Mouse (Mus musculus): ENCODE measurements around the gene Bri3bp. TPM values are rescaled to one million over a fixed set of nuclear protein-coding genes. Genes with fewer than 3 reads are reported as not detected.
A peak's percentile ranks its signal among the peaks of the same experiment; 100 is the strongest.

The Bri3bp gene
- total RNA-seq, 4 experiments from 2014 or later = 89.5 to 105 (median 95.6) TPM

DNA sequence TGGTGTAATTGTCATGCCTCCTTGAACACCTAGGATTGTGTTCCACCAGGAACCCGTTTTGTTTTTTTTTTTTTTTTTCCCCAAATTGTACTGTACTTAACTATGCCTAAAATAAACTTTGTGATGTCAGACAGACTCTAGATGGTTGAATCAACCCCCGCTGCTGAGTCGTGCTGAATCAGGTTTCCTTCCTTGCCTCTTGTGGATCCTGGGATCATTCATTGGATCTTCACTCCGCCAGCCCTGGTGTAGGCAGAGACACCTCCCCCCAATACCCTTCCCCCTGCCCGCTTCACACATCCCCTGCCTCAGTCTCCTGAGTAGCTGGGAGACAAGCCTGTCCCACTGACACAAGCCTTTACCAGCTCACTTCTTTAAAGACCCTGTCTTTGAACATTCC, 7.9 kb downstream of the Bri3bp start:
- DNase-seq (ENCODE audit: low spot score in 2 of 2) = no peak

DNA sequence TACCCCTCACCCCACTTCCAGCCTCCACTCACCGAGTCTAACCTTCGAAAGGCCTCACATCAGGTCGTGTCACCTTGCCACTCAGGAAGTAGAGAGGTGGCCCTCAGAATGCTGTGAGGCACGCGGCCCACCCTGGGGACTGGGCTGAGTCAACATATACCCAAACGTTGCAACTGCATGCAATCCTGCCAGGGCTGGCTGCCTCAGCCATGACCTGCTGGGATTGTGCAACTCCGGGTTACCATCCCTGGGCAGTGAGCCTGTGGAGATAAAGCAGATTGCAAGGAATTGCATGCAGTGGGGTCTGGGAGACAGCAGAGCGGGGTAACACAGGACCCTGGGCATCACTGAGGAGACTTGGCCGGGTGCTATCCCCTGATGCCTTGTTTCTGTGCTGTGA, 11.2 kb downstream of the Bri3bp start:
- no peak for DNase-seq (ENCODE audit: low spot score in 2 of 2)

DNA sequence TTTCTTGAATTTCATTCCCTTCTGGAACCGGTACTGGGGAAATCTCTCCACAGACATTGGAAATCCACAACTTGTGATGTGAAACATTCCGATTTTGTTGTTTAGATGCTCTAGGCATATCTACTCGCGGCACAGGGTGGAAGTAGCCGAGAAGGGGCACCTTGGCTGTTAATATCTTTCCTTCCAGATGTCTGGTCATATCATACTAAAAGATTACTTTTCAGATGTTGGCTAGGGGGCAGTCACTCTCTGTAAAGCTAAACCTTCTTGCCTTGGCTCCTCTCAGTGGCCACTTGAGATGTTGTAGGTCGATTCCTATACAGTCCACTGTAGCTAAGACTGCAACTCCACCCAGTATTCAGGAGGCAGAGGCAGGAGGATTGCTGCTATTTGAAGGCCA, 14.7 kb downstream of the Bri3bp start:
- no peak for DNase-seq (ENCODE audit: low spot score in 2 of 2)

DNA sequence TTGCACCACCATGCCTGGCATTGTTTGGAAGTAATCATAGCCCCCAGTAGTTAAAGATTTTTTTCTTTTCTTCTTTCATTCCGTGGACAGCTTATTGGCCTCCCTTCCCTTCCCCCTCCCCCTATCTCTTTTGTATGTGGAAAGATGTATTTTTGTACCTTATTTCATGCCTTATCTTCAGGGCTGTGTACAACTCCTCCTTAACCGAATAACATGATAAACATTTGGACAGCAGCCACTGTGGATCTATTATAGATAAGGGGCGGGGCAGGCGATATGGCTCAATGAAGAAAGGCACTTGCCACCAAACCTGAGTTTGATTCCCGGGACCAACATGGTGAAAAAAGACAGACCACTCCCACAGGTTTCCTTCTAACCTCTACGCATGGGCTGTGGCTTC, 16.2 kb downstream of the Bri3bp start:
- DNase-seq (ENCODE audit: low spot score in 2 of 2) = no peak

DNA sequence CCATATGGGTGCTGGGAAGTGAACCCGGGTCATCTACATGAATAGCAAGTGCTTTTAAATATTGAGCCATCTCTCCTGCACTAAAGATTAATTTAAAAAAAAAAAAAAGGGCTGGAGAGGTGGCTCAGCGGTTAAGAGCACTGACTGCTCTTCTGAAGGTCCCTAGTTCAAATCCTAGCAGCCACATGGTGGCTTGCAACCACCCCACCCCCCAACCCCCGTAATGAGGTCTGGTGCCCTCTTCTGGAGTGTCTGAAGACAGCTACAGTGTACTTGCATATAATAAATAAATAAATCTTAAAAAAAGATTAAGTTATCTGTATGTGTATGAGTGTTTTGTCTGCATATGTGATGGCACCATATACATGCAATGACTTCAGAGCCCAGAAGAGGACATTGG, 19.2 kb downstream of the Bri3bp start:
- DNase-seq (ENCODE audit: low spot score in 2 of 2) = no peak

DNA sequence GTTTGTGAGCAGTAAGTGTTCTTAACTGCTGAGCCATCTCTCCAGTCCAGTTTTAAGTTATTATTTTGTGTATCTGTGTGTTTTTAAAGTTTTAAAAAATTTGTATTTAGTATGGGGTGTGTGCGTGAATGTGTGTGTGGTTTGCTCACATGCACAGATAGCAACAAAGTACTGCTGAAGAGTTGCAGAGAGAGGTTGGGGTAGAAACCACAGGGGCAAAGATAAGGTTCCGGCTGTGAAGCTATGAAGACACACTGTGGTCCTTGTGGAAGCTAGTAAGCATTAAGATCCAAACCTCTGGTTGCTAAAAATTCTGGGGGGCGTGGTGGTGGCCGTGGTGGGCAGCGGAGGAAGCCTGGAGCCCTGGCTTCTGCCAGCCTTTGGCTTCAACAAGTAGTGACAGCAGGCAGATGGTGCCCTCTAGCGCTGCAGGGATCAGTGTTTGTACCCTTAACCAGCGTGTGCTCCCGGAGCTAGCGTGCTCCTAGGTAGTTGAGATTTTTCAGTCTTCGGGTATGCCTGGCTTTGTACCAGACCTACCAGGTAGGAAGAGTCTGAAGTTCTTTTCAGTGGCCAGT, 20.6 kb downstream of the Bri3bp start:
- no peak for DNase-seq (ENCODE audit: low spot score in 2 of 2)

DNA sequence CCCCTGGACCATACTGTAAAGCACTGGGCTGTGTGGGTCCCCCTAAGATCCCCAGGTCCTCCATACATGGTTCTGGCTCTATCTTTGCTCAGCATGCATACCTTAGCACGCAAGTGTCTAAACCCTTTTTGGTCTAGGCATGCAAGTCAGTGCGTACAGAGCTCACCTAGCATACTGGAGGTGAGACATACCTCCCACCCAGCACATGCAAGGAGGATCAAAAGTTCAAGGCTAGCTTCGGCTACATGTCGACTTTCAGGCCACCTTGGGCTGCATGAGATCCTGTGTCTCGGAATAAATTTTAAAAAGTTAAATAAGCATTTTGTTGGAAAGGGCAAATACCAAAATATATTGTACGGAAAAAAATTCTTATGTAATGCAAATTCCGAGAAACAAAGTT, 23.8 kb downstream of the Bri3bp start:
- no peak for DNase-seq (ENCODE audit: low spot score in 2 of 2)

DNA sequence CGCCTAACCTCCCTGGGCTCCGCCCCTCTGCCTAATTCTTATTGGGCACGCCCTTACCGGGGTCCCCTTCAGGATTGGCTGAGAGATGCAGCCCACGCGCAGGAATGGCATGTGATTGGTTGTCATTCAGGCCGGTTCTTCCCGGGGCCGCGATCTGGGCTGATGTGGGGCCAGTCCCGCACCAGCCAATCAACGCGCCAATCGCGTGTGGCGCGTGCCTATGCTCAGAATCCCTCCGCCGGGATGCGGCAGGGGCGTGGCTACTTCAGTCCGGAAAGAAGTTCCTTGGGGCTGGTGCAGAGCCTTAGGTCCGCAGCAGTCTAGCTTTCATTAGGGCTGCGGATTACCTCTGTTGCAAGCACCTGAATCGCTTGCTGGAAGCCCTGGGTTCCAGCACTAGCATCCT, 24.3 kb downstream of the Bri3bp start:
- DNase-seq (ENCODE audit: low spot score in 2 of 2) = peak; percentile 98

DNA sequence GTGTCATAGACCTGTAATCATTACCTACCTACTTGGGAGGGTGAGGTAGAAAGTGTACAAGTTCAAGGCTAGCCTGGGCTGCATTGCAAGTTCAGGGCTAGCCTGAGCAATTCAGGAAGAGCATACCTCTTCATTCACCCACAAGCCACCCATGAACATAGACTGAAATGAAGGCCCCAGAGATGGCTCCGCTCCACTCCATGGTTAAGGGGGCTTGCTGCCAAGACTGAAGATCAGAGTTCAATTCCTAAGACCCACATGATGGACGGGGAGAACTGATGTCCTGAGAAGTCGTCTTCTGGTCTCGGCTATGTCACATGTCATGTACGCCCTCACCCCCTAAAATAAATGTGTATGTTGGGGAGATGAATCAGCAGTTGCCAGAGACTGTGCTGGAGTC, 25.1 kb downstream of the Bri3bp start:
- DNase-seq (ENCODE audit: low spot score in 2 of 2) = no peak

DNA sequence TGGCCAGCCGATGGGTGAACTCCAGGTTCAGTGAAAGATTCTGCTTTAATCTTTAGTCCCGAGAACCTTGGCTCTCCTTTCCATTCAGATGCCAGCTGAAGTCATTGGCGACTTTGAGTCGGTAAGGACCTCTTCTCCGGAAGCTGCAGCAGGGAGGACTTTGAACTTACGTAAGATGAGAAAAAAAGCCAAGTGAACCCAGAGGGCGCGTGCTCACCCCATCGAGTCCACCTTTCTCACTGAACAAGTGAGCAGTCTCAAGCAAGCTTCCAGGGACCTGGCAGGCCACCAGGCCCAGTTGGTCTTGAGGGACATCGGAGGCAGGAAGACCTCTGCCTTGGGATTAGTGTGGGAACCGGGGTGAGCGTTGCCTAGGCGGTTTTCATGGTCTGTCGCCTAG, 25.9 kb downstream of the Bri3bp start:
- no peak for DNase-seq (ENCODE audit: low spot score in 2 of 2)

DNA sequence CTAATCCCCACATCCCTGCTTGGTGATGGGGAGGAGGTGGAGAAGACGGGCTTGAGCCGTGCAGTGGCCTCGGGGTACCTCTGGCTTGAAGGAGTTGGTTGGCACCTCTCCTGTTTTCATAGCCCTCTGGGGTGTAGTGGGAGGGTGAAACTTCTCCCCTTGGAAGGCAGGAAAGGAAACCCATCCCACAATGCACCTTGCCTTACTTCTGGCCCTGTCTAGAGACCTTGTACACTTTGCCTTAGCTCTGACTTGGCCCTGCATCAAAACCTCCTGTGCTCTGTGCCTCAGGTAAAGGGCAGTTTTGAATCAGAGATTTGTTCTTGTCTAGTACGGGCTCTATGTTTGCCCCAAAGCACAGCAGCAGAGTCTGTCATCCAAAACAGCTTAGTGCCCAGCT, 29.3 kb downstream of the Bri3bp start:
- DNase-seq (ENCODE audit: low spot score in 2 of 2) = no peak

DNA sequence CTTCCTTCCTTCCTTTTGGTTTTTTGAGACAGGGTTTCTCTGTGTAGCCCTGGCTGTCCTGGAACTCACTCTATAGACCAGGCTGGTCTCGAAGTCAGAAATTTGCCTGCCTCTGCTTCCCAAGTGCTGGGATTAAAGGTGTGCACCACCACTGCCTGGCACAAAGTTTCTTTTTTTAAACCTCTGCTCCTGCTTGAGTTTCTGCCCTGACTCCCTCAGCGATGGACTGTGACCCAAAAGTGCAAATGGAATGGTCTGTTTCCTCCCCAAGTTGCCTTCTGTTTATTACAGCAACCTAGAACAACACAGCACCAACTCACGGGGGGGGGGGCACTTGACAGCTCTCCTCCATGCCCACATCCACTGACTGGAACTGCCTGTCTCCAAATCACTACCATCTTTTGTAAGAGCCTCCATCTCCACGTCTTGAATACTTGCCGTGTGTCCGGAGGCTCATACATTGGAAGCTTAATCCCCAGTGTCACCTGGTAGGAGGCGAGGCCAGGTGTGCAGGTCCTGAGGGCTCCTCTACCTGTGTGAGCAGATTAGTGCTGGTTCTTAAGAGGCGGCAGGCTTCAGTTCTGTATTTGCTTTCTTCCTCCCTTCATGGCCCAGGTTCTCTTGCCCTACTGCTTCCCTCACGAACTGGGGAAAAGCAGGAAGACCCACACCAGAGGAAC, 31.6 kb downstream of the Bri3bp start:
- no peak for DNase-seq (ENCODE audit: low spot score in 2 of 2)

DNA sequence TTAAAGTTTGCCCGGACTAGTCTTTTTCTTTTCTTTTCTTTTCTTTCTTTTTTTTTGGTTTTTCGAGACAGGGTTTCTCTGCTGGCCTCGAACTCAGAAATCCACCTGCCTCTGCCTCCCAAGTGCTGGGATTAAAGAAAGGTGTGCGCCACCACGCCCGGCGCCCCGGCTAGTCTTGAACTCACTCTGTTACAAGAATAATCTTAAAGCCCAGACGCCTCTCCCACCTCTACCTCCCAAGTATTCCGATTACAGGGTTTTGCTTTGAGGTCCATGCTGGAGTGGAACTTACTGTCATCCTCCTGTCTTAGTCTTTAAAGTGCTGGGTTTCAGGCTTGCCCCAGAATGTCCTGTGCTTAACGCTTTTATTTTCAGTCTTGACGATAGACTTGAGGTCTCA, 33.7 kb downstream of the Bri3bp start:
- DNase-seq (ENCODE audit: low spot score in 2 of 2) = no peak

DNA sequence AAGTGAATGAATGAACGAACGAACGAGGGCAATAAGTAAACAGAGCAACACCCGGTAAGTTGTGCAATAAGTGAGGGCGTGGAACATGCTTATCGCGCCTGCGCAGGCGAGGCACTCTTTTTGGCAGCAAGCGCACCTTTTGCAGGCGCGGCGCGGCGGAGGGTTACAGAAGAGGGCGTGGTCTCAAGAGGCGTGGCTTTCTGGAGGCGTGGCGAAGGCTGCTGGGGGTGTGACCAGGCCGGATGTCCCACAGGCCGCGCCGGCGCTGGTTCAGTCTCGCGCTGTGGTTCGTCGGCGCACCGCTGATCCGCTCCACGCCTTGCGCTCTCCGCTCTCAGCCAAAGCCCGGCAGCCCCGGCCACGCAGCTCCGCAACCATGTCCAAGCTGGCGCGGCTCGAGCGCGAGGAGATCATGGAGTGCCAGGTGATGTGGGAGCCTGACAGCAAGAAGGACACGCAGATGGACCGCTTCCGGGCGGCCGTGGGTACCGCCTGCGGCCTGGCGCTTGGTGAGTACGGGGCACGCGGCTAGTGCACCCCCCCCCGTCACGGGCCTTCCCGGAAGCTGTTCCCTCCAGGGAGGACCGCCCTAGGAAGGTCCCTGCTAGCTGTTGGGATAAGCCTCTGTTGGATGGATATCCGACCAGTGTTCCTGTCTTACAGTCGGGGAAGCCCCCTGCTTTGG, 34.4 kb downstream of the Bri3bp start, which contains the start of gene Aacs:
Gene Aacs, plus strand, starts transcription at position 214 of the 685 bp plus-strand sequence.
- DNase-seq (ENCODE audit: low spot score in 2 of 2) = peak; percentile 95 to 98

DNA sequence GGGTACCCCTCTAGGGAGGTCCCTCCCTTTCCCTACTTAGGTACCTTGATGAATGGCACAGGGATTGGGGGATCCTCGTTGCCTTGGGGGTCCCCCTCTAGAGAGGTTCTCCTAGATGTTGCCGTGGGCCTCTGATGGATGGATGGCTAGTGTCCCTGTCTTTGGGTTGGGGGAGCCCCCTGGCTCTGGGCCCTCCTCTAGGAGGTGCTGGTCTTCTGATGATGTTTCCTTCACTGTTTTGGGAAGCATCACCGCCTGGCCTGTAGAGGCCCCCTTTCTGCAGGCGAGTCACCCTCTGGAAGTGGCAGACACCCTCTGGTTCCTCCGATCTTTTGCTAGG, 34.9 kb downstream of the Bri3bp start:
- DNase-seq (ENCODE audit: low spot score in 2 of 2) = peak in 1 of 2 experiments; percentile 49

DNA sequence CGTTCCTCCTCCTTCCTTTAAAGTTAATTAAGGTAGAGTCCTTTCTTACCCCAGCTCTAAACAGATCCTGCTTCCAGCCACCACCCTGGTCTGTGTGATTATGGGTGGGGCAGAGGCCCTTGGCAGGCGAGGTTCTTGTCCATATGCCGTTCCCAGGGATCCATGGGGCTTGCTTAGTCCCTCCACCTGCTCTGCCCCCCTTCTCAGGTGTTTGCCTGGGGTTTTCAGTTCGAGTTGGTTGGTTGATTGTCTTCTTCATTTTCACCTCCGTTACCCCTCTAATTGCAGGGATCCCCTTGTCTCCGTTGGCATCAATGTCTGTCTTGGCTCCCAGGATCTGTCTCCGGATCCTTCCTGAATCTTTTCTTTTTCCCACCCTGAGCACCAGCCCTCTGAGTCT, 35.4 kb downstream of the Bri3bp start:
- DNase-seq (ENCODE audit: low spot score in 2 of 2) = no peak

DNA sequence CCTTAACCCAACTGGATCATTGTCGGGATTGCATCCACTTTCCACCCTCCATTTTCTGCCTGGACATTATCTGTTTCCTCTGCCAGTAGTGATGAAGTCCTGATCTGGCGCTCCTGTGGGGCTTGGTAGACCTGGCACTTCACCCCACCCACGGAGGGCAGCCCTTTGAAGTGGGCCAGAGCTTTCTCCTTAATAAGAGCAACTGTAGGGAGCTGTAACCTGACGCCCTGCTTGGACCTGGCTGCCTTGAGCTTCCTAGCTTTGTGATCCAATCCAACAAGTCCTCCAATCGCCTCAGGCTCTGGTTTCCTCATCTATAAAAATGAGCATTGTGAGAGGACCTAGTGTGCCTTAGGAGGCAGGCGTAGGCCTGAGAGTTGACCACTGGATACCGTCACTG, 36.2 kb downstream of the Bri3bp start:
- no peak for DNase-seq (ENCODE audit: low spot score in 2 of 2)

DNA sequence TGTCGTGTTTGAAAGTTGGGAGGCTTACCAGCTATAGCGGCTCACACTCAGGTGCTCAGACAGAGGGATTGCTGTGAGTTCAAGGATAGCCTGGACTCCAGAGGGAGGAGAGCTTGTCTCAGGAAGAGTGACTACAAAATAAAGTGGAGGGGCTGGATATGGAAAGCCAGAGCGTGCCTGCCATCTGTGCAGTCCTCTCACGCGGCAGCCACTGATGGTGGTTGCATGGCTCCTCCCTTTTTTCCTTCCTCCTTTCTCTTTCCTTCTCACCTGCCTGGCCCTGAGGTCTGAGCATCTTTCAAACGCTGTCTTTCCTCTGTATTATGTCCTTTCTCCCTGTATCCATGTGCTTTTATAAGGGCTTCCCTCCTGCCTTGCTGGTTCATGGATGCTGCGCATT, 36.7 kb downstream of the Bri3bp start:
- no peak for DNase-seq (ENCODE audit: low spot score in 2 of 2)

DNA sequence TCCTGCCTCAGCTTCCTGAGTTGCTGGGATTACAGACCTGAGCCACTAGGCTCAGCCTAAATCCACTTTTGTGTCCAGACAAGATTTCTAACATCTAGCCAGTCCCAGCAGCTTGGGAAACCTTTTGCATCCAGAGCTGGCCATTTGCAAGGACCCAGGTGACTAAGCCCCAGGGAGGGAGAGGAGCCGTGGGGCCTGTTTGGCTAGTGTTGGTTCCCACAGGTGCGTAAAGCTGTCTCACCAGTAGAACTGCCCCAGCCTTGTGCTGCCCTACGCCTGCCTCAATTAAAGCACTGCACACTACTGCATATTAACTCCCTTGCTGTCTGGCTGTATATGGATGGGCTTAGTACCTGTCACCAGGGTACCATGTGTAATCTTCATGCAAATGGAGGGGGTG, 38.0 kb downstream of the Bri3bp start:
- DNase-seq (ENCODE audit: low spot score in 2 of 2) = no peak

DNA sequence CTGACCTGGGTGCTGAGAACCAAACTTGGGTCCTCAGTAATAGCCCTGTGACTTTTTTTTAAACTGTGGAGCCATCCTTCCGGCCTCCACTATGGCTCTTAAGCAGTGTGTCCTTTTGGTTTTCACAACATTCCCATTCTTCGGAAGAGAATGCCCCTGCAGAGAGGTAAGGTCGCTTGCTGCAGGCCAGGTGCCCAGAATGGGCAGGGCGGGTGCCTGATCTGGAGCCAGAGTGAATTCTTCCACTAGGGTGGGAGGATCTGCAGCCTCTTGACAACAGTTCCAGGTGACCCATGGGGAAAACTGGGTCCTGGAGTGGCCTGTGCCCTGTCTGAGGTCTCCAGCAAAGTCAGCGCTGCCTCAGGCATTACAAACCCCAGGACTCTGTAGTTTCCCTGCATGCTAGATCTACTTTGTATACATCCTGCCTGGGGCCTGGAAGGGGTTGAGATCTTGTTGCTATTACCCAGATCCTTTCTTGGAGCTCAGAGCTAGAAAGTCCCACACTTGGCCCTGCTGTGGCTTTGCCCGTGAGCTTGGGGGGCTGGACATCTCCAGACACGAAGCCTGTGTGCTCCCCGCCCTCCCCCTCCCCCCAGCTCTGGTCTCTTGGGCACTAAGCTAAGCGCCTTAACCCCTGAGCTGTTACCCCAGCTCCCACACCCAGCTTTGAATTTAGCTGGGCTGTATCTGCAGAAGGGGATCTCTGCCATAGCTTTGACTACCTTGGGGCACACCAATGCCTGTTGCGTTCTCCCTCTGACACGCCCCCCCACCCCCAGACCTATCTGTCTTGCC, 39.3 kb downstream of the Bri3bp start:
- DNase-seq (ENCODE audit: low spot score in 2 of 2) = no peak

DNA sequence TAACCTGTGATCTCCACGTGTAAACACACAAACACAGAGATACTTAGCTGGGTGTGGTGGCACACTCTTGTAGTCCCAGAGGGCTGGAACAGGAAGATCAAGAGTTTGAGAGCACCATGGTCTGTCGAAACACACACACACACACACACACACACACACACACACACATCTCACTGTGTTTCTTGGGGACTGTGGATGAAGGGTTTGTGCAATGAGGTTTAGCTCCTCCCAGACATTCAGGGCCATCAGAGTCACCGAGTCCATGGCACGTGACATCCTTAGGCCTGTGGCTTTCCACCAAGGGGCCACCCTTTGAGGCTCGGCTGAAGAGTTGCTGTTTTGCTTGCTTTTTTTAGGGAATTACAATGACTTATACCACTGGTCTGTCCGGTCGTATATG, 41.1 kb downstream of the Bri3bp start:
- DNase-seq (ENCODE audit: low spot score in 2 of 2) = no peak
